34 mouse cellular contexts compared by ENCODE assay signal in the genomic region with DNA sequence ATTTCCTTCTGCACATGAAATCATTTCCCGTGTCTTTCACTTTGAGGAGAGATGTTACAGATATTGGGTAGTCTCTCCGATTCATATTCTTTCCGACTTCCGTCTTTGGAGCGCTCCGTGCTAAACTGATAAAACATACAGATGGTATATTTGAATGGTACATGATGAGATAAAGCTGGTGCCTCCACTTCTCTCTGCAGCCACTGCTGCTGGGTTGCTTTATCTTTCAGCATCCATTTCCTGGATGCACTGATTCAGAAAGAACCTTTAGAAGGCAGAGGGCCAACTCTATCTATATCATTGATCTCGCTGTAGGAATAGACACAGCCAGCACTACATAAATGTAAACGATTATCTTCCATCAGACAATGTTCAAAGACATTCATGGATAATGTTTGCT.
"Had no signal": no experiment of that assay in that cellular context is flagged by ENCODE, and none has a peak within 500 bp of the region (broad histone marks: within the 10 kb centered on the region; RNA-seq: fewer than 3 reads in every experiment).

No protein-coding gene starts in this region.

- ATAC-seq: hindbrain, embryonic 16.5 days; hindbrain, postnatal 0 days; inflammation-experienced regulatory T-cells, adult 6 months; intestine, embryonic 15.5 days; intestine, embryonic 16.5 days; intestine, postnatal 0 days had no signal

- H3K36me3 ChIP-seq: heart, embryonic 12.5 days; heart, embryonic 13.5 days; heart, embryonic 15.5 days; hindbrain, embryonic 10.5 days; hindbrain, embryonic 12.5 days; hindbrain, embryonic 13.5 days; hindbrain, embryonic 15.5 days; intestine, embryonic 15.5 days; kidney, embryonic 15.5 days had no signal

- H3K27ac ChIP-seq: heart, embryonic 13.5 days; heart, embryonic 15.5 days; hindbrain, embryonic 10.5 days; hindbrain, embryonic 12.5 days; hindbrain, embryonic 13.5 days; hindbrain, embryonic 14.5 days; hindbrain, embryonic 15.5 days; hindbrain, postnatal 0 days; intestine, embryonic 15.5 days; kidney, embryonic 15.5 days; kidney, postnatal 0 days; left cerebral cortex, adult 2 months had no signal

- H3K27me3 ChIP-seq: heart, embryonic 12.5 days; heart, embryonic 13.5 days; heart, embryonic 15.5 days; hindbrain, embryonic 12.5 days; hindbrain, embryonic 13.5 days; hindbrain, embryonic 15.5 days; intestine, embryonic 15.5 days; kidney, embryonic 15.5 days had no signal

- DNase-seq: heart, postnatal 10 days; heart, postnatal 14 days; heart, postnatal 36 days; heart, postnatal 4 days; kidney, adult 11 months; kidney, adult 18-20 months; kidney, adult 2 months; kidney, adult 8-10 months; kidney, adult 9 months; kidney, postnatal 10 days; kidney, postnatal 14 days; kidney, postnatal 25 days; kidney, postnatal 36 days; kidney, postnatal 4 days; layer of hippocampus, adult 9-11 months; layer of hippocampus, postnatal 36 days had no signal

- H3K4me3 ChIP-seq: heart, embryonic 12.5 days; heart, embryonic 13.5 days; heart, embryonic 15.5 days; hindbrain, embryonic 10.5 days; hindbrain, embryonic 12.5 days; hindbrain, embryonic 13.5 days; hindbrain, embryonic 15.5 days; intestine, embryonic 15.5 days; kidney, embryonic 15.5 days; layer of hippocampus, adult 2 months; left cerebral cortex, adult 2 months had no signal

- H3K9me3 ChIP-seq: heart, embryonic 12.5 days; heart, embryonic 13.5 days; heart, embryonic 15.5 days; hindbrain, embryonic 10.5 days; hindbrain, embryonic 12.5 days; hindbrain, embryonic 13.5 days; hindbrain, embryonic 15.5 days; intestine, embryonic 15.5 days; kidney, embryonic 15.5 days had no signal

- H3K4me1 ChIP-seq: heart, embryonic 12.5 days; heart, embryonic 13.5 days; heart, embryonic 15.5 days; hindbrain, embryonic 12.5 days; hindbrain, embryonic 15.5 days; intestine, embryonic 15.5 days had no signal

- H3K9ac ChIP-seq: heart, embryonic 12.5 days; heart, embryonic 13.5 days; heart, embryonic 15.5 days; hindbrain, embryonic 12.5 days; hindbrain, embryonic 13.5 days; hindbrain, embryonic 14.5 days; hindbrain, embryonic 15.5 days; intestine, embryonic 15.5 days; kidney, embryonic 15.5 days had no signal
